Mouse (Mus musculus): ENCODE measurements around the gene Wdr54. TPM values are rescaled to one million over a fixed set of nuclear protein-coding genes. Genes with fewer than 3 reads are reported as not detected.

Wdr54 gene
- total RNA-seq, 2 experiments from 2014 or later, result 24.2 to 25.3 TPM

DNA sequence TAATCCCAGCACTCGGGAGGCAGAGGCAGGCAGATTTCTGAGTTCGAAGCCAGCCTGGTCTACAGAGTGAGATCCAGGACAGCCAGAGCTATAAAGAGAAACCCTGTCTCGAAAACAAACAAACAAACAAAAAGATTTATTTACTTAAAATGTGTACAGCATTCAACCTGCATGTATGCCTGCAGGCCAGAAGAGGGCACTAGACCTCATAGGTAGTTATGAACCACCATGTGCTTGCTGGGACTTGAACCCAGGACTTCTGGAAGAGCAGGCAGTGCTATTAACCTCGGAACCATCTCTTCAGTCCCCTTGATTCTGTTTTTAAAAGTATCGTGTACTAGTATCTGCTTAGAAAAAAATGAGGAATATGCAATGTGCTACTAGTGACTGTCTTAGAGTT, 28.8 kb downstream of the Wdr54 start:
- DNase-seq, result no peak

DNA sequence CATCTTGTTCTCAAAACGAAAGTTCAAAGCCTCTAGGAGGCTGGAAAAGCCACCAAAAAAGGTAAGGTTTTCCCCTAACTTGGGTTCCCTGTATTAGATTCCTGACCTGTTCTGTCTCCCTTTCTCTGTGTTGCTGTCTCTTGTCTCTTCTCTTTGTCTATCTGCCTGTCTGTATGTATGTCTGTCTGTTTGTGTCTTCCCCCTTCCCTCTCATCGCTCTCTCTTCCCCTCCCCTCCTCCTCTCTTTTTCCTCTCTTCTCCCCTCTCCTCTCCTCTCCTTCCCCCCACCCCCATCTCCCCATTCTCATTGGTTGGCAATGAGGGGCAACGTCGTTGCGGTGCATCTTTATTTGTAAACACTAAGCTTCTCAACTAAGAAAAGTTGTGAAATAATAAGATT, 30.9 kb downstream of the Wdr54 start, which contains the start of gene Ino80b:
TSS of gene Ino80b (minus strand) at position 101 of the 400 bp plus-strand sequence.
- DNase-seq, result no peak

DNA sequence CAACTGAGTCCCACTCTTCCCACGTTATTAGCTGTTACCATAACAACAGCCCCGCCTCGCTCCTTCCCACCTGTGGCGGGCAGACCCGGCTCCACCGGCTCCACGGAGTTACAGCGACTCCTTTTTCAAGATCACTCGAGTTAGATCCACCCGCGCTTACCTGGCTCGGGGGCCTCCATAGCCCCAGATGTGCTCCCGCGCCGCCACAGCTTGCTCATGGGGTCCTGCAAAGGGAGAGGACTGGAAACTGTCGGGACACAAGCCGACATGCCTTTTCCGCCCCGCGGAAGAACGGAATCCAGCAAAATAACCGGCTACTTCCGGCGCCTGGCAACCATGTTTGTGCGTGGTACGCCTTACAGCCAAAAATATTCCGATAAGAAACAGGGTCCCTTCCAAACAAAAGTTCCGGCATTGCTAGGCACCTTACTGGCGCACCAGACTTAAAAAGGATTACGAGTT, 31.3 kb downstream of the Wdr54 start:
- peak; percentile 88 to 89 for DNase-seq

DNA sequence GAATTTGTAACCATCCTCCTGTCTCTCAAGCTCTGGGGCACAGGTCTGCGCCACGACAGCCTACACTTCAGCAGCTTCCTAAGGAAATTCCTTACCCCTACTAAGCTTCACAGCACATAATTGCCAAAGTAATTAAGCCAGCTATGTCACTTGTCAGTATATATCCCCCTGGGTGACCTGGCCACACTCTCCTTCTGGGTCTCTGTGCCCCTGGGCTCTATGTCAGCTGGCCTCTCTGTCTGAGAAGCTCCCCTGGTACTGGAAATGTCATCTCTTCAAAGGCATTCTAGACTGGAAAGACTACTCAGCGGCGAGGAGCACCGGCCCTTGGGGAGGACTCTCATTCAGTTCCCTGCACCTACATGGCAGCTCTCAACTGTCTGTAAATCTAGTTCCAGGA, 33.2 kb downstream of the Wdr54 start:
- DNase-seq, result no peak

DNA sequence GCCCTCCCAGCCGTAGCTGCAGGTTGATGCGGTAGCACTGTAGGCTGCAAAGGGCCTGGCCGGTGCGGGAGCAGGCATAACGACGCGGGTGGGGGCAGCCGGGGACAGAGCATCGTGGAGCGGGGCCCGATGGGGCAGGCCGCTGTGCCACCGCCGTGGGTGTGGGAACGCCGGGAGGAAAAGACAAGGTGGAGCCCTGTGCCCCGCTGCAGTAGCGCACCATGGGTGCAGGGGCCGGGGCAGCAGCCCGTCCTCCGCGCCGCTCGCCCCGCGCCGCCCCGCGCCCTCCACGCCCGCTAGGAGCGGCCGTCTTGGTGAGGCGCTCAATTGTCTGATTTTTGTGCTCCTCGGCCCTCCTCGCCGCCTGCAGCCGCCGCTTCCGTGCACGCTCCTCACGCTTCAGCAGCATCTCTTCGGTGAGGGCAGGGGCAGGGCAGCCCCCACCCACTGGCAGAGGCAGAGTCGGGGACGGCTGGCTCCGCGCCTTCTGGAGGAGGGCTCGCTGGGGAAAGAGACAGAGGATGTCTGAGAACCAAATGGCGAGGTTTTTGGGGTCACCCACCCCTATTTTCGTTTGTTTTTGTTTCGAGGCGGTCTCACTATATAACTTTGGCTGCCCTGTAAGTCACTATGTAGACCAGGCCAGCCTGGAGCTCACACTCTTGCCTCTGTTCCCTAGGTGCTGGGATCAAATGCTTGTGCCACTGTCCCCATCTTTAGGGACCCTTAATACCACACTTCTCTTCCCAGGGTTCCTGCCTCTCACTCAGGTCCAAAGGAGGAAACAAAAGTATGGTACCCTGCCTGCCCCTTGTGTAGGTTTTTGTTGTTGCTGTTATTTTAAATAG, 34.1 kb downstream of the Wdr54 start:
- no peak for DNase-seq

DNA sequence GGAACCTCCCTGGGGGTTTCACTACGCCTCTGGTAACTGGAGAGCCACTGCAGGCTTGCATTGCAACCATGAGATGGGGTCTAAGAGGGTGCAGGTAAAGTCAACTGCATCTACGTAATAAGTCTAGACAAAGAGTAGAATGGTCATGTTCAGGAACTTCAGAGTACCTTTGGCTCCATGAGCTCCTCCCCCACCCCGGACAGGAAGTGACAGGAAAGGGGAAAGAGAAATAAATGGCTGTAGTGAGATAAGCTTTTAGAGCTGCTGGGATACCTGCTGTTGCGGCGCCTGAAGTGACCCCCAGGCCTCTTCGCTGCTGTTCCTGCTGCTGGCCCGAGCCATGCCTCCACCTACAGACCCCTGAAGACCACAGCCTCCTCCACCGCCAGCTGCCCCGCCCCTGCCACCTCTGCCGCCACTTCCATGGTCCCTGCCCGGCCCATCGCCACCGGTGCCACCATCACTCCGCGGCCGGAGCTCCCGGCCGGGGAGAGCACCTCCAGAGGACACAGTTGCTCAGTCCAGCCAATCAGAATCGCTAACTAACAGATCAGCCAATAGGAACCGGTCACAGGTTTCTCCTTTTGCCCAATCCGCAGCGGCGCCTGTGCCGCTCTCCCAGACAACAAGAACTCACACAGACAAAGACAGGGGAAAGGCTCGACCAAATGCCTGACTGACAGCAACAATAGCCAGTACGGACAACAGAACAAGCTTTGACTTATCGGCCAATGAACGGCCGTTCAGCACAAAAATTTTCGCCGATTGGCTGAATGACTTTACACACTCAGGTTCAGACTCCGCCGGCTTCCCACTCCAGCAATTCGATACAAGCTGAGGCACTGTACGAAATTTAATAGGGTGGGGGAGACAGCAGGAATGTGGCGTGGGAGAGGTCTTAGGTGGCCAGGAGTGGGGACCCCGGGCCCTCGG, 35.0 kb downstream of the Wdr54 start, which contains the start of gene Wbp1:
TSS of gene Wbp1 (minus strand) at position 630 of the 933 bp plus-strand sequence.
- DNase-seq, result peak; percentile 95 to 96

DNA sequence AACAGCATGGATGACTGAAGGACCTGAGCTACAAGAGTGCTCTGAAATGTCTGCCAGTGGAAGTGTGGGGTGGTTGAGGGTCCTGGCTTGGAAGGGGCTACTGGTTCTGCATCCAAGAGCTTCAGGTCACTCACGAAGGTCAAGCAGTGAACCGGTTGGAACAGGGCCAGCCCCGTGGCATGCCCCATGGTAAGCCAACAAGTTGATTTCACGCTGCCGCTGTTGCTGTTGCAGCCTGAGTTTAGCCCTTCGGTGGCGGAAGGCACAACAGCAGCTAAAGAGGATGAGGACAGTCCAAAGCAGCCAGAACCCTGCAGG, 36.5 kb downstream of the Wdr54 start:
- peak in 1 of 2 experiments; percentile 20 for DNase-seq

DNA sequence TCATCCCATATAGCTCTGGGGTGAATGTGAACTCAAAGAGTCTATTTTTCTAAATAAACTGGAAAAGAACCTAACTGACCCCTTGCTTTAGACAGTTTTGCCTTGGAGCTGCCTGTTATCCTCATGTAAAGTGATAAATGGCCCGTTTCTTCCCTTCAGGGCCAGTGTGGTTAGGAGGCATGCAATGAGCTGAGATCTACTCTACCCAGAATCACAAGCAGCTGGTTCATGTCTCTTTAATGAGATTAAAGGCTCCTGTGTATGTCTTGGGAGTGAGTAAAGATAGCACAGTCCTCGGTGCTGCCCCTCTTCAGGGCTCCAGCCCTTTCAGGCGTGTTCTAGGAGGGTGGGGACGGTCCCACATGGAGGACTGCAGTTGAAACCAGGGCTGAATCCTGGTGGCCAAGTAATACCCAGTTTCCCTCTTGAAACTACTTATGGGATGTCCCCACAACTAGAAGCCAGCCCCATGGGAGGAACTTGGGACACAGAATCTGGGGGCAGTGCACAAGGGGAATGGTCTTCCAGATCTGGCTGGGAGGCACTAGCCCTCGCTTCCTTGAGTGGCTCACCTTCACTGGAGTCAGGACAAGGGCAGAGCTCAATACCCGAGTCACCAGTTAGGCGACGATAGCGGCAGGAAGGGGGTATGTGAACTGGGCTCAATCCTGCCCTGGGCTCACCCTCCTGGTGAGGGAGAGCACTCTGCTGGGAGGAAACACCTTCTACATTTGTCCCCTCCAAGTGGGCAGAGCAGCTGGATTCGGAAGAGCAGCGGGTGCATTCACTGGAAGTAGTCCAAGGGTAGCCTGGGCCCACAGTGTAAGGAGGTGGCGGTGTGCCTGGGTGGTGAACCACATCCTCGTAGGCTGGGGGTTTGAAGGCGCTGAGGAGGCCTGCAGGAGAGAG, 37.1 kb downstream of the Wdr54 start:
- no peak for DNase-seq

DNA sequence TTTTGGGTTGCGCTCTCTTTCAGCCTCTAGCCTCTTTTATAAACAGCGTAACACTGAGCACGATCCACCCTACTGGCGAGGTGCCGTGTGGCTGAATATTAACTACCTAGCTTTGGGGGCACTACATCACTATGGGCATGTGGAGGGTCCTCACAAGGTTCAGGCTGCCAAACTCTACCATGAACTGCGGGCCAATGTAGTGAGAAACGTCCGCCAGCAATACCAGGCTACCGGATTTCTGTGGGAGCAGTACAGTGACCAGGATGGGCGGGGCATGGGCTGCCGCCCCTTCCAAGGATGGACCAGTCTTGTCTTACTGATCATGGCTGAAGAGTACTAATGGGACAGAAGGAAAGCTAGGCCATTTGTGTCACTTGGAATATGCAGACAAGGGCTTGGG, 37.8 kb downstream of the Wdr54 start:
- peak in 1 of 2 experiments; percentile 4 for DNase-seq

DNA sequence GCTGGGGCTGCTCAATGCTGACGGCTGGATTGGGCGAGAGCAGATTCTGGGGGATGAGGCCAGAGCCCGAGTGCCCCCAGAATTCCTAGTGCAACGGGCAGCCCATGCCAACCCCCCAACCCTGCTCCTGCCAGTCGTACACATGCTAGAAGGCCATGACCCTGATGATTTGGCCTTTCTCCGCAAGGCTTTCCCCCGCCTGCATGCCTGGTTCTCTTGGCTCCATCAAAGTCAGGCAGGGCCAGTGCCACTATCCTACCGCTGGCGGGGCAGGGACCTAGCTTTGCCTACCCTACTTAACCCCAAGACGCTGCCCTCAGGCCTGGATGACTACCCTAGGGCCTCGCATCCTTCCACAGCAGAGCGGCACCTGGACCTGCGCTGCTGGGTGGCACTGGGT, 38.6 kb downstream of the Wdr54 start:
- peak in 1 of 2 experiments; percentile 4 for DNase-seq

DNA sequence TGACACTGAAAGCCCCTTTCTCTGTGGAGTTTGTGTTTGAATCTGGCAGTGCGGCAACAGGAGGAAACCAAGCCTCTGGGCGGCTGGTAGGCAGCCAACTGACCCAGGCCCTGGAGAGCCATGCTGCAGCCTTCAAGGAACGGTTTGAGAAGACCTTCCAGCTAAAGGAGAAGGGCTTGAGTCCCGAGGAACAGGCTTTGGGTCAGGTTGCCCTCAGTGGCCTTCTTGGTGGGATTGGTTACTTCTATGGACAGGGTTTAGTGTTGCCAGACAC, 39.1 kb downstream of the Wdr54 start:
- DNase-seq, result peak in 1 of 2 experiments; percentile 3

DNA sequence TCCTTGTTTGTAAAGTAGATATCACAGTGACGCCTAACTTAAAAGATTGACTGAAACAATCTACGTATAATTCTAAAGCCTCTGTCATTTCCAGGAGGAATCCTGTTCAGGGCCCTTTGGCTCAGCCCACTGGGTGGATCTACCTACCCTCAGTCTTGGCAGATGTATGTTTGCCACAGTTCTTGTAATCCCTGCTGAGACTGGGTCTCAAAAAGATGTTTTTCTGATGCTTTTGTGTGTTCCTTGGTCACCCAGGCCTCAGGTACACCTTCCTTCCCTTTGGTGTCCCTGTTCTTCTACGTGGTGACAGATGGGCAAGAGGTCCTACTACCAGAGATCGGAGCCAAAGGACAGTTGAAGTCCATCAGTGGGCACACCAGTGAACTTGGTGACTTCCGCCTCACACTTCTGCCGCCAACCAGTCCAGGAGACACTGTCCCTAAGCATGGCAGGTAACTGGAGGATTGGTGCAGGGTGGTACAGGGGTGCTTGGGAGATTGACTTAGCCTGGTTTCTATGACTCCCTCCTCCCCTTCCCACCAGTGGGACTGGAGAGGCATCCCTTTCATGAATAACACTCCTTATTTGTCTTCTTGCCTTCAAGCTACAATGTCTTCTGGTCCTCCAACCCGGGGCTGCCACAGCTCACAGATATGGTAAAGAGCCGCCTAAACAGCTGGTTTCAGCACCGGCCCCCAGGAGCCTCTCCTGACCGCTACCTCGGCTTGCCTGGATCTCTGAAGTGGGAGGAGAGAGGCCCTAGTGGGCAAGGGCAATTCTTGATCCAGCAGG, 39.6 kb downstream of the Wdr54 start:
- DNase-seq, result peak in 1 of 2 experiments; percentile 4

DNA sequence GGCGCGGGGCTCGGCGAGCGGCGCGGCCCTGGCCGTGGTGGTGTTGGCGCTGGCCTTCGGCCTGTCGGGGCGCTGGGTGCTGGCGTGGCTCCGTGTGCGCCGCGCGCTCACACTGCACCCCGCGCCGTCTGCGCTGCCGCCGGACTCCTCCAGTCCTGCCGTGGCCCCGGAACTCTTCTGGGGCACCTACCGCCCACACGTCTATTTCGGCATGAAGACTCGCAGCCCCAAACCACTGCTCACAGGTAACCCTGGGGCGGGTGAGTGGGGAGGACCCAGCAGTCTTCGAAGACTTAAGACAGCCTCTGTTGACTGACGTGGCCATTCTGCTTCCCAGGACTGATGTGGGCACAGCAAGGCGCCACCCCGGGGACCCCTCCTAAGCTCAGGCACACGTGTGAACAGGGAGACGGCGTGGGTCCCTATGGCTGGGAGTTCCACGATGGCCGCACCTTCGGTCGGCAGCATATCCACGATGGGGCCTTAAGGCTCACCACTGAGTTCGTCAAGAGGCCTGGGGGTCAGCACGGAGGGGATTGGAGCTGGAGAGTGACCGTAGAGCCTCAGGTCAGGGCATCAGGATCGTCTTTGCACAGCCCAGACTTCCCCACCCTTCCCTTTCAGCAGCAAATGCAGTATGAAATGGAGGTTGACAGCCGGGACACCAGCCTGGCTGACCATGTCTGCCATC, 40.4 kb downstream of the Wdr54 start:
- peak; percentile 19 to 20 for DNase-seq

DNA sequence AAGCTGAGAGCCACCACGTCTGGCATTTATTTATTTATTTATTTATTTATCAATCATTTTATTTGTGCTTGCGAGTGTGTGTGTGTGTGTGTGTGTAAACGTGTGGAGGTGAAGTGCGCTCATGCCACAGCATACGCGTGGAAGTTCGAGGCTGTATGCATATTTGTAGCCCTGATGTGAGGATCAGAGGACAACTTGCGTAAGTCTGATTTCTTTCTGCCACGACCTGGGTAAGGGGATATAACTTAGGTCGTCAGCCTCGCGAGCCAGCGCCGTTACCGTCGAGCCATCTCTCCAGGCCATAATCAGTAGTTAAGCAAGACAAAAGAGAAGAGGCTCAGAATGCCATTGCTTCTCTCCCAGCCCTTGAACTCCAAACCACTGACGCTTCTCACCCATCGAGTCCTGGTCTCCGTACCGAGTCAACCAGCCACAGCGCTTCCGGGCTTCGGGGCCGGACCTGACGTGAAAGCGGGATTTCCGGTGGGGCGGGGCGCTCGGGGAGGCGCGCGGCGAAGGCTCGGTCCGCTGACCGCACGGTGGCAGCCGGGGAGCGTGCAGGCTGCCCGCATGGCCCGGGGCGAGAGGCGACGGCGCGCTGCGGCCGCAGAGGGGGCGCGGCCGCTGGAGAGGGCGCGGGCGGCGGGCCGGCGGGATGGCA, 41.1 kb downstream of the Wdr54 start, which contains the start of gene Mogs:
TSS of gene Mogs (plus strand) at position 486 of the 661 bp plus-strand sequence.
- DNase-seq, result peak; percentile 91

DNA sequence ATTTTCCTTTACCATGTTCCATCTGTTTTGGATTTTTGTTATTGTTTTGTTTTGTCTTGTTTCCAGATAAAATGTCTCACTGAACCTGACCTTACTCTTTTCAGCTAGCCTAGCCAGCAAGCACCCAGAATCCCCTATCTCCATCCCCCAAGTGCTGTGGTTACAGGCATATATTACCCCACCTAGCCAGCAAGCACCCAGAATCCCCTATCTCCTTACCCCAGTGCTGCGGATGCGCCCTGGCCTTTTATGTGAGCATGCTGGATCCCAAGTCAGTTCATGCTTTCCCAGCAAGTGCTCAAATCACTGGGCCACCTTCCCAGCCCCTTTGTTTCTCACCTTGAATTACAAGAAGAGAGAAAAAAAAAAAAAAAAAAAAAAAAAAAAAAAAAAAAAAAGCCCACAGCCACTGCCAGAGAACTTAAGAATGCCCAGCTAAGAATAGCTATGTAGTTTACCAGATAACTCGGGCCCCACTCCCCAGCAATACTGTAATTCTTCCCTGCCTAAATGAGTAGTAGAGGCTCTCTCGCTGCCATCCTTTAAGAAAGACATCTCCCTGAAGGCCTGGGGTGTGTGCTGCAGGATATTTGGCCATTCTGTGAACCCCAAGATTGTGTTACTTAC, 44.6 kb downstream of the Wdr54 start:
- DNase-seq, result no peak

DNA sequence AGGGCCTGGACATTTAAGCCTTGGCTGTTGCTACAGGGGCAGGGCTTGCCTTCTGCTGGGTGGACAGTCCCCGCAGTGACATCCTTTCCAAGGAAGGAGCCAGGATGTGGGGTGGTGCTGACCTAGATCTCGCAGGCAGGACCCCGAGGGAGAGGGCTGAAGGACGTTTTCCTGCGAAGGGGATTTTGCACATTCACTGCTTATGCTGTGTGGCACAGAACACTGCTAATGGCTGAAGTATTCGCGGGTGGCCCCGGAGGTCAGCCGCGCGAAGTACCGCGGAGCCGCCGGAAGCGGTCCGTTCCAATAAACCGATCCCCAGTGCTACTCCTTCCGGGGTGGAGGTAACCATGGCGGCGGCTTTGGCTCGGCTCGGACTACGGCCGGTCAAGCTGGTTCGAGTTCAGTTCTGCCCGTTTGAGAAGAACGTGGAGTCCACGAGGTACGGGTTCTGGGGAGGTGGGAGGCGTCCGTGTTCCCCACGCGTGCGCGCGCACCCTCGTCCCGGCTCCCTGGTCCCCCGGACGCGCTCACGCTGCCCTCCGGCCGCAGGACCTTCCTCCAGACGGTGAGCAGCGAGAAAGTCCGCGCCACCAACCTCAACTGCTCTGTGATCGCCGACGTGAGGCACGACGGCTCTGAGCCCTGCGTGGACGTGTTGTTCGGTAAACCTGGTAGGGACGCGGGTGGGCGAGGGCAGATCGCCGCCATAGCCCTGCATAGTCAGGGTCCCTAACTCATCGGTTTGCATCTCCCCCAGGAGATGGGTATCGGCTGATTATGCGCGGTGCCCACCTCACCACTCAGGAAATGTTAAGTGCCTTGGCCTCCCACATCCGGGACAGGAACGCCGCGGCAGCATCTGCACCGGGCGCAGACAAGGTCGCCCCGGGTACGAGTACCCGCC, 47.2 kb downstream of the Wdr54 start, which contains the start of gene Mrpl53:
TSS of gene Mrpl53 (plus strand) at position 279 of the 907 bp plus-strand sequence.
- peak; percentile 81 to 83 for DNase-seq

DNA sequence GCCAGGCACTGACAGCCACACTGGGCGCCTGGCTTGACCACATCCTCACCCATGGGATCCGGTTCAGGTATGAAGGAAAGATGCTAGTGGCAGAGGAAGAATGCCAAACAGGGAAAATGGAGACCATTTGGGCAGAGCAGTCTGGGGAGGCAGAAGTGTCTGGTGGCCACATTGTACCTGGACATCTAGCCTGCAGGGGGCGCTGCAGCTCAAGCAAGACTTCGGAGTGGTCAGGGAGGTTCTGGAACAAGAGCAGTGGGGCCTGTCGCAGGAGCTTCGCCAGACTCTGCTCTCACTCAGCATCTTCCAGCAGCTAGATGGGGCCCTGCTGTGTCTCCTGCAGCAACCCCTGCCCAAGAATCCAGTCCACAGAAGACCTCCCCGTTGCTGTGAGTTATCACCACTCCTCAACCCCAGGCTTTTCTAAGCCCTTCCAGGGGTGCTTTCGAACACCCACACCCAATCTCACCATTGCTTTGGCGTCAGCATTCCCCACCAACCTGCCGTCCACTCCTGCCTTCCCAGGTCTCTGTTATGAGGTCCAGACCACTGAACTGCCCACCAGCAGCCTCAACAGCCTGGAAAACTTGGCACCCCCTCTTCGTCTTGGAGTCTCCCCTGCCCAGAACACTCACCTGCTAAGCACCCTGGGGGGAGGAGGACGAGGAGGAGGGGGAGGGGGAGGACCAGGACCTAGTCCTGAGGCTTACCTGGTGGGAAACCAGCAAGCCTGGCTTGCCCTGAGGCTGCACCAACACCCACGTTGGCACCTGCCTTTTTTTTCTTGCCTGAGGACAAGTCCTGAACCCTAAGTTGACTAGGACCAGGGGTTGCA, 48.4 kb downstream of the Wdr54 start:
- peak; percentile 40 to 55 for DNase-seq

Measured in layer of hippocampus, postnatal 36 days (tissue).